Mouse (Mus musculus): Measurements from ENCODE around the gene U2af2.

DNA sequence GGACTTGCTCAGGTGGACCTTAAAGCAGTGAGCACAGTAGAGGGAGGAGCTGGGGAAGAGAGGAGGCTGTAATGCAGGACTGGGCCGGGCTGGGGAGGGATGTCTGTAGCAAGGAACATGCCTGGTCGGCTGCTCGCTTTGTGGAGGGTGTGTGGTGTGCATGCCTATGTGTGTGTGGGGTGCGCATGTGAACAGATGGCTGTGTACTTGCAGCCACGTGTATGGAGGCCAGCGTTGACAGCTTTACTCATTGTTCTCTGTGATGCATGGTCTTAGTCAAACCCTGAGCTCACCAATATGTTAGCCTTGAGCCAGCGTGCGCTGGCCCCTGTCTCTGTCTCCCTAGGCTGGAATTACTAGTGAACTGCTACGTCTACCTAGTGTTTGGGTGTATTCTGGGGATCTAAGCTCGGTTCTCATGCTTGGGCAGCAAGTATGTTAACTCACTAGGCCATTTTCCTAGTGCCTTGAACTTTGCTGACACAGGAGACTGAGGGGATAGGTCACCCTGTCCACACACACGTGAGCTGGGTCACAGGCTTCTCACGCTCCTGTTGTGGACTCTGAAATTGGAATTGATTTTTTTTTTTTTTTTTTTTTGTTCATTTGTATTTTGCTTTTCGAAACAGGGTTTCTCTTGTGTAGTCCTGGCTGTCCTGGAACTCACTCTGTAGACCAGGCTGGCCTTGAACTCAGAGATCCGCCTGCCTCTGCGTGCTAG, 29.2 kb downstream of the U2af2 start:
- TF ChIP-seq CTCF (IDR thresholded peaks at IDR 0.05; ENCODE audit: low read depth) = no peak
- no peak for TF ChIP-seq EP300 (optimal IDR thresholded peaks at IDR 0.05)
